Mouse (Mus musculus): ENCODE data around the gene Sdhaf2.

Sdhaf2 gene

DNA sequence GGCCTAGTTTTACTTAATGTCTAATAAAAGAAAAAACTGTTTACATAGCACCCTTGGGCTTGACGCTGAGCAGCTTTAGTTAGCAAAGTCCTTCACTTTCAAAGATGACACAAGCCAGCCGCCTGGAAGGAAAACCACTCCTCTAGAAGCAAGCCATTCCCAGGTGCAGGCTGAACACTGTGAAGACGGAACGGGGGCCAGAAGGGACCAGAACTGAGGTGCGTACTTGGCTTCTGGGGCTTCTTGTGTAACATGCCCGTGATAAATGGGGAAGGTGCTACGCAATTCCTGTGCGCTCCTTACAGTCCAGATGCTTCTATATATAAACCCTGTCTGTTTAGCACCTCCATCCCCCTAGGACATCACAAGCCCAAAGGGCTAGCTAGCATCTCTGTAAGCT is 25.4 kb downstream of the Sdhaf2 start:
- no peak for DNase-seq (ENCODE audit: extremely low read depth, low read depth, low spot score)

GRCm38 (mm10) chr19:10497512-10498160 is 28.3 kb downstream of the Sdhaf2 start:
- no peak for DNase-seq (ENCODE audit: extremely low read depth, low read depth, low spot score)

- no peak for DNase-seq (ENCODE audit: extremely low read depth, low read depth, low spot score)
Measured at GRCm38 (mm10) chr19:10496976-10497375, 29.0 kb downstream of the Sdhaf2 start.

DNA sequence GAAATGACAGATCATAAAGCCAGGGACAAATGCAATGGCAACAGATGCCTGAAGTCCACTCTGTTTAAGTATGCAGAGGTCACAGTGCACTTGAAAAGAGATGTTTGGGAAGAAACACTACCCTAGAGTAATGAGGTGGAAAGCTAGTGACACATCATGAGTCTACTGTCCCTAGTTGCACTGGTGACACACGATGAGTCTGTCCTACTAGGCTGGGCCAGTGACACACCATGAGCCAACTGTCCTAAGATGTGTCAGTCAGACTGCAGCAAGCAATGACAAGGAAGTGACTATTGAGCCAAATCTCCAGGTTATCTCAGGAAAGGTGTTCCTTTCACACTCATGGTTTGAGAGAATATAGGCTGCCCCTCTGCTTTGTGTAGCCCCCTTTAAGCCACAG is 30.3 kb downstream of the Sdhaf2 start:
- DNase-seq (ENCODE audit: extremely low read depth, low read depth, low spot score), result no peak

- DNase-seq (ENCODE audit: extremely low read depth, low read depth, low spot score), result no peak
Measured at GRCm38 (mm10) chr19:10486264-10486738, 39.6 kb downstream of the Sdhaf2 start.

- DNase-seq (ENCODE audit: extremely low read depth, low read depth, low spot score), result no peak
Measured at GRCm38 (mm10) chr19:10482703-10483102, 43.2 kb downstream of the Sdhaf2 start, which contains the start of gene Ppp1r32. Gene Ppp1r32, minus strand, starts transcription at chr19:10482928.

DNA sequence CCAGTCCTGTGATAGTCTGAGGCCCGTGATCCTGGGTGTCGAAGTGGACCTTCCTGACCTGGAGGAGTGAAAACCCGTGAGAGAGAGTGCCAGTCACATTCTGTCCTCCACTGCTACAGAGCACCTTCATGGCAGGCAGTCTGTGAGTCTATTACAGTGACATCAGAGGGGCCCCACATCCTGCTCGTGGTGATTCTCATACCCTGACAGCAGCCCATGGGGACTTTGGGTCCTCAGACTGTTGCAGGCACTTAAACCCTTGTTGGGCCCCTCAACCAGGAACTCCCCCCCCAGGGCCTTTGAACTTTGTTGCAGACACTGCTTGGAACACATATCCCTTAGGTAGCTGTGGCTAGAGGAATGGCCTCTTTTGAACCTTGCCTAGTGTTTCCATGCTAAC is 46.4 kb downstream of the Sdhaf2 start:
- DNase-seq (ENCODE audit: extremely low read depth, low read depth, low spot score), result no peak

GRCm38 (mm10) chr19:10473779-10474178 is 52.2 kb downstream of the Sdhaf2 start:
- DNase-seq (ENCODE audit: extremely low read depth, low read depth, low spot score), result no peak

GRCm38 (mm10) chr19:10472958-10473357 is 53.0 kb downstream of the Sdhaf2 start:
- DNase-seq (ENCODE audit: extremely low read depth, low read depth, low spot score), result no peak

DNA sequence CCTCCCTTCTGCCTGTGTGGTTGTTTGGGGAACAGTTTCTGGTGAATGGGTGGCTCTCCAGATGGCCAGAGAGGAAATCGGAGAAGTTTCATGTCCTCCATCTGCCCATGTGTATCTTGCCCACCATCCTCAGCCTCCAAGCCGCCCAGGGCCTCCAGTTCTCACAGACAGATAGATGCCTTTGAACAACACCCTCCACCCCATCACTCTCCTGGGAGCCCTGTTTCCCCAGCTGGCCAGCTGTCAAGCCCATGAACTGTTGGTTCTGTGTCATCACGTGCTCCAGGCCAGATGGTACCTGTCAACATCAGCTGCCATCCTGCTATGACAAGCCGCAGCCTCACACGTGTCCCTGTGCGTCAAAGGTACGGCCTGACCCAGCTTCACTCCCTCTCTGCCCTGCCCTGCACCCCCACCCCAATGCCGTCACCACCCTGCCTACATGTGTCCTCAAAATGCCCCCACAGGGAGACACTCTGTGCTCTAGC is 56.7 kb downstream of the Sdhaf2 start:
- no peak for DNase-seq (ENCODE audit: extremely low read depth, low read depth, low spot score)

DNA sequence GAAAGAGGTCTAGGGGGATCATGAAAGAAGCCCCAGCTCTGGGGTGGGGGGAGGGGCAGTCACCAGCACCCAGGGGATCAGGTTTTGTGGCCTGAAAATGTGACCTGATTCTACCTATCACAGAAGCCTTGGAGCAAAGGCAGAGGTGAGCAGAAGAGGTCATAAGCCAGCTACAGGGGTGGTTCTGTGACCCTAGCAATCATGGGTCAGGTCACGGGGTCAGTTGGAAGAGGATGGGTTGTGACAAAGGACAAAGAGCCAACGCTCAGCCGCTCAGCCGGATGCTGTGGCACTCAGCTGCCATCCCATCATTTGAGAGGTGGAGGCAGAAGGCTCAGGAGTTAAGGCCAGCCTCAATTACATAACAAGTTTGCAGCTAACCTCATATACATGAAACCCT is 61.5 kb downstream of the Sdhaf2 start:
- DNase-seq (ENCODE audit: extremely low read depth, low read depth, low spot score), result no peak

DNA sequence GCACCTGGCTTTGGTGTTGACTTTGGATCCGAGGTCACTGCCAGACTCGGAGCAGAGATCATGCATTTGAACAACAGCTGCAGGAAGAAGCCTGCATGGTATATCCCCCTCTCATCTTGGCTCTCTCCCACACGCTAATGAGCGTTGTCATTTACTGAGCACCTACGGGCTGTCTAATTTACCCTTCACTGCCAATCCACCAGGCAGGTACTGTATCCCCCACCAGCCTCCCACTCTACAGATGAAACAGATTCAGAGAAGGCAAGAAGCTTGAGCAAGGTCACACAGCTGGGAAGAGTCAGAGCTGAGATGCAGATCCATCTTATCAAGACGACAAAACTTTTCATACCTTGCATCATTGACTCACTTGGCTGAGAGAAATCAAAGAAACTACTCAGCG is 64.4 kb downstream of the Sdhaf2 start:
- no peak for DNase-seq (ENCODE audit: extremely low read depth, low read depth, low spot score)

DNA sequence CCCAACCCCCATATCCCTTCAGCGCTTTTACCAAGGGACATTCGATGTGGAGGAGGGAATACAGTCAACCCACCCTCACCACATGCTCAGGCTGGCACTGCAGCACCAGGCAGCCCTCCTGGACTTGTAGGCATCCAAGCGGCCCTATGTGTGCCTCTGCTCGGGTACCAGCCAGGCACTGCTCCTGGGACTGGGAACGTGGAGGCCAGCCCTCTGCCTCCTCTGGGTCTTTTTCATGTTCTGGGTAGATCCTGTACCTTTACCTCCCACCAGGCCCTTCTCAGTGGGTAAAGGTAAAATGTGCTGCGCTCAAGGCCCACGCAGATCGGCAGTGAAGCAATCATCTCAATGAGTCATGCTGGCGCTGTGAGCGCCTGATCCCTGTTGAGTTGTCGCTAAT is 66.0 kb downstream of the Sdhaf2 start:
- no peak for DNase-seq (ENCODE audit: extremely low read depth, low read depth, low spot score)

GRCm38 (mm10) chr19:10458096-10458495 is 67.8 kb downstream of the Sdhaf2 start:
- peak; percentile 78 for DNase-seq (ENCODE audit: extremely low read depth, low read depth, low spot score)

GRCm38 (mm10) chr19:10457484-10457800 is 68.5 kb downstream of the Sdhaf2 start:
- DNase-seq (ENCODE audit: extremely low read depth, low read depth, low spot score), result no peak

- no peak for DNase-seq (ENCODE audit: extremely low read depth, low read depth, low spot score)
Measured at GRCm38 (mm10) chr19:10456752-10457483, 69.0 kb downstream of the Sdhaf2 start, which contains the start of gene Lrrc10b. Gene Lrrc10b, minus strand, starts transcription at chr19:10457473.

- DNase-seq (ENCODE audit: extremely low read depth, low read depth, low spot score), result no peak
Measured at GRCm38 (mm10) chr19:10455437-10455806, 70.5 kb downstream of the Sdhaf2 start.

- DNase-seq (ENCODE audit: extremely low read depth, low read depth, low spot score), result no peak
Measured at GRCm38 (mm10) chr19:10454718-10455436, 71.1 kb downstream of the Sdhaf2 start.

Measured in fat pad, adult 2 months (tissue).